Mouse (Mus musculus) cortical plate, adult 2 months (tissue): ENCODE measurements around the gene Prcd.

ENCODE experiments used
- CTCF ChIP-seq: fragments of 200-500 bp; IDR thresholded peaks from 2 replicates; pipeline ENCODE4 v1.5.1; 2011; ENCODE audit warnings: mild to moderate bottlenecking, control low read depth, low read length; ENCODE audit not compliant: insufficient read depth; ENCODE audit errors: extremely low read depth
- POLR2A ChIP-seq: fragments of 200-500 bp; IDR thresholded peaks from 2 replicates; pipeline ENCODE4 v1.6.1; 2011; ENCODE audit warnings: mild to moderate bottlenecking, low read length, control low read depth; ENCODE audit not compliant: insufficient read depth; ENCODE audit errors: extremely low read depth

DNA sequence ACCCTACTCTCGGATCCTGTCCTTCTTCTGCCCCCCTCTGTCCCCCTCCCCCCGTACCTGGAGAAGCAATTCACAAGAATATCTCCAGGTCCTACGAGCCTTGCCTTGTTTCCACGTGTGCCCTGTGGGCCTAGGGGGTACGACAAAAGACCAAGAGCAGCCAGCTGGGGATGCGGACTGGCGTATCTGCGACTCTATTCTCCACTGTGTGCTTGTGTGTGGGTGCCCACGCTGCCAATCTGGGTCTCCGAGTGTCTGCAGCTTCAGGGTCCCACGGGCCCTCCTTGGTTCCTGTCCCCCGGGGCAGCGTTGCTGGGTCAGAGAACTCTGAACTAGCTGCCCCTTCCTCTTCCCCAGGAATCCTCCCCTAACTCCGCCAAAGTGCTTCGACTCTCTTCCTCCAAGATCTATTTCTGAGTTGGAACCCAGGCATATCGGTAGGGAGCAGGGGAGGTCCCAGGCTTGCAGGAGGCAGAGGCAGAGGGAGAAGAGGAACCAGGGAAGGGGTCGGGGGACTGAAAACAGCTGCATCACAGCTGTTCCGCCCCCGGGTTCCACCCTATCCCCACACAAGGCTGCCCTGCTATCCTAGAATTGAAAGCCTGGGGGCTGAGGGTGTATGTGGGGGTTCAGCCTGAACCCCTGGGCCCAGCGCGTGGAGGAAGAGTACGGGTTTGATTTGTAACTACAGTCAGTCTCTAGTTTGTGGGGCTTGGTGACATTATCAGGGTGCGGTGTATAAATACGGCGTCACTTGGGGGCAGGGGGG, 820 bp upstream of the Prcd start:
- no peak for TF ChIP-seq POLR2A
- no peak for TF ChIP-seq CTCF
